Mouse (Mus musculus): ENCODE results near the gene Stx8. TPM values are rescaled to one million over a fixed set of nuclear protein-coding genes. Genes with fewer than 3 reads are reported as not detected.
A peak's percentile ranks its signal among the peaks of the same experiment; 100 is the strongest.

The Stx8 gene
- polyA plus RNA-seq (2016; fragmentation: Nextera tagmentation; extraction: Ambion mirVana), result 58.2 and 61.9 TPM in 2 replicates

DNA sequence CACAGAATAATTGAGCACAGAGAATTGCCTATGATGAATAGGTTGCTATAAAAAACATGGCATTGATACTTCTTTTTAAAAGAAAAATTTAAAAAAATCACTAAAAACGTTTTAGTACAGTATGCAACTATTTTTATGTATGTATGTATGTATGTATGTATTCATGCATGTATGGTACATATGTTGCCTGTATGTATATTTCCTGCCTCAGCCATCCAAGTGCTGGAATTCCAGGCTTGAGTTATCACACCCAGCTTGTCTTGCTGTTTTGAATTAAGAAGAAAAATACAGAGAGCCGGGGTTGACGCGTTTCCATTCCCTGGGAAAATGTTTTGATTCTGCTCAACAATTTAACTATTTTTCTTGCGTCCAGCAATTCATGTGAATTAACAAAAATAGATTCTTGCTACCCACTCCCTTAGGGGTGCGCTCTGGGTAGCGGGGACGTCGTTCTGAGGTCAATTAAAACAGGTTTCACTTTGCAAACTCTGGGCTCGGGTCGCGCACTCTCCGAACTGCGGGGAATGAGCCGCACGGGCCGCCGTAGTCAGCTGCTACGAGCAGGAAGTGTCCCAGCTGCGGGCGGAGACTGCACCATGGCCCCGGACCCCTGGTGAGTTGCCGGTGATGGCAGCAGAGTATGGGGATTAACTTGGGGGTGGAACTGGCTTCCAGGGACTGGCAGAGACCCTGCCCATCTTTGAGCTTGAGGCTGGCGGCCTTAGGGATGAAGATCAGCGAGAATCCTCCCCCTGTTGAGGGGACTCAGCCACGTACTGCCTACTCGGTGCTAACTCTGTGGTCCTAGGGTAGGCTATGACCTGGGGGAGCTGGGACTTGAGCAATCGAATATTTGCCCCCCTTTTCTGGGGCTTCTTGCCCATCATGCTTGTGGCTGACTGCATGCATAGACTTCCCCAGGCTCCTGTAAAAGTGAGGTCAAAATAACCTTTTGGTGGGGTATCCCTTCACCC is at the start of gene Stx8:
TSS of gene Stx8 (plus strand) at position 289 of the 974 bp plus-strand sequence.
- Histone ChIP-seq H3K4me1 (replicated peaks) (peaks cover 11% of the 10 kb centered on the region), H3K27ac (ENCODE audit: poor library complexity, severe bottlenecking) (no peak within 1 kb of the TSS; the same call in none of the 2 replicates), H3K4me3 (peak within 1 kb of the TSS; percentile 70), H3K4me2 (peak within 1 kb of the TSS; percentile 86), H3K36me3 (peaks cover 14% of the 10 kb centered on the region), H3K9me3 (replicated peaks) (no peaks in the 10 kb centered on the region), H3K27me3 (replicated peaks) (no peaks in the 10 kb centered on the region), H3K9ac (peak within 1 kb of the TSS; percentile 83)
- peak; percentile 85 for ATAC-seq (ENCODE audit: insufficient number of reproducible peaks, low FRiP score)
- under 1% methylated on average over 28 of the region's 28 CpGs for WGBS

DNA sequence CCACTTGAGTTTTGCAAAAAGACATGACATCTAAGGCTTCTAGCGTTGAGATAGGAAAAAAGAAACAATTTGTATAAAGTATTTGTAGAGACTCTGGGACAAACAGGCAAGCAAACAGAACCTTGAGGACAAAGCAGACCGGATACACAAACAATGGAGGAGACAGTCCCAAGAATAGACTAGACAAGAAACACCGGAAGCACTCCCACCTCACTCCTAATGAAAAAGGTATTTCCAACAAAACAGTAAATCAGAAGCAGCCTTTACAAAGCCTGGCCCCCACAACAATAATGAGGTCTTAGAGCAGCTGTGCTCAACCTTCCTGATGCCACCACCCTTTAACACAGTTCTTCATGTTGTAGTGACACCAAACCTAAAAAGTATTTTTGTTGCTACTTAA is 48.9 kb upstream of the Stx8 start:
- Histone ChIP-seq H3K4me3 (no peak overlapping the region), H3K4me2 (no peak overlapping the region), H3K27me3 (replicated peaks) (peaks cover 13% of the 10 kb centered on the region; the same call in 1 of the 2 replicates), H3K27ac (ENCODE audit: poor library complexity, severe bottlenecking) (no peak overlapping the region), H3K36me3 (no peaks in the 10 kb centered on the region), H3K9me3 (replicated peaks) (no peaks in the 10 kb centered on the region), H3K9ac (no peak overlapping the region), H3K4me1 (replicated peaks) (no peaks in the 10 kb centered on the region)
- 65% methylated on average over 3 of the region's 3 CpGs for WGBS
- ATAC-seq (ENCODE audit: insufficient number of reproducible peaks, low FRiP score), result no peak

DNA sequence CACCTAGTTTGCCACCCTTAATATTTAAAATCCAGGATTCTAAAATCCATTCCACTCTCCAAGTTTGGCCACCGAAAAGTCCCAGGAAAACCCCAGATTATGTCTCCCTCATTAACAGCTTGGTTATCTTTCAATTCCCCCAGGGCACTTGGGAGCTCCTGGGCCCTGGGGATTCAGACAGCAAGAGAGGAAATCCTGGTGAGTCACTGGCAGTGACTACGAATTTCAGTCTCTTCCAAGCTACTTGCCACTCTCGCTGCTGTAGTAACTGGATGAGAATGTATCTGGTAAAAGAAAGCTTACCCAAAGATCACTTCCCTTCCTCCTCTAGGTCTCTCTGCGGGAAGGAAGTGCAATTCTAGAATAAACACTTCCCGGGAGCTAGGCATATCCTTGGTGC is 46.4 kb upstream of the Stx8 start:
- H3K9ac ChIP-seq, result no peak overlapping the region
- H3K4me2 ChIP-seq, result no peak overlapping the region
- no peaks in the 10 kb centered on the region for H3K36me3 ChIP-seq
- WGBS, result 46% methylated on average over 5 of the region's 5 CpGs
- no peak overlapping the region for H3K27ac ChIP-seq (ENCODE audit: poor library complexity, severe bottlenecking)
- no peaks in the 10 kb centered on the region for H3K4me1 ChIP-seq (replicated peaks)
- H3K4me3 ChIP-seq, result no peak overlapping the region
- no peaks in the 10 kb centered on the region for H3K9me3 ChIP-seq (replicated peaks)
- ATAC-seq (ENCODE audit: insufficient number of reproducible peaks, low FRiP score), result no peak
- H3K27me3 ChIP-seq (replicated peaks), result peaks cover 13% of the 10 kb centered on the region; the same call in 1 of the 2 replicates

DNA sequence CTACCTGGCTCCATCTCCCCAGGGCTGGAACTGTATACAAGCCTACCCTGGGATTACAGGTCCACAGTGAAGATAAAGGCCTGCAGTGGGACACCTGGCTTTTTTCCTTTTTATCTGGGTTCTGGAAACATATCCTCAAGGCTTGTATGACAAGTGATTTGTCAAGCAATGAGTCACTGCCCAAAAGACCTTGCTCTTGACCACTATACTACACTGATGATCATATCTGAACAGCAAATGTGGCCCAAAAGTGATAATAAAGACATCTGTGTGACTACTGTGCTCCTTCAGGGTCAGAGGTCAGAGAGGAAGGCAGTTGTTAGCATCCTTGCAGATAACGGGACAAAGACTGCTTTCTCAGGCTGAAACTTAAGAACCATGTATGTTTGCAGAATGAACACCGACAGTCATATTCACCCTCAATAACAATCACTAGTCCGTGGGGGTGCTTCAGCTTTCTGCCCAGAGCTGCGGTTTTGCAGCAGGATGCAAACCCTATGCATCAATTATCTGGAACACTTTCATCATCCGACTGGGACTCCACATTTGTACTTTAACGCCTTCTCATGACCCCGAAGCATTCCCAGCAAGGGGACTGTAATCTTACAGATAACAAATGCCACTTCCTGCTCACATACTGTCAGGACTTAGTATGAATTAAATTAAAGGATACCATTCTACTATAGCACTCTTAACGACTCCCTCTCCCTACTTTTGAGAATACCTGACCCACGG is 45.6 kb upstream of the Stx8 start:
- no peak overlapping the region for H3K9ac ChIP-seq
- no peak for ATAC-seq (ENCODE audit: insufficient number of reproducible peaks, low FRiP score)
- peak overlapping the region; percentile 99; the same call in 1 of the 2 replicates for H3K4me2 ChIP-seq
- peaks cover 13% of the 10 kb centered on the region; the same call in 1 of the 2 replicates for H3K27me3 ChIP-seq (replicated peaks)
- H3K9me3 ChIP-seq (replicated peaks), result no peaks in the 10 kb centered on the region
- H3K4me3 ChIP-seq, result no peak overlapping the region
- H3K4me1 ChIP-seq (replicated peaks), result no peaks in the 10 kb centered on the region
- H3K36me3 ChIP-seq, result no peaks in the 10 kb centered on the region
- WGBS, result 31% methylated on average over 9 of the region's 9 CpGs
- H3K27ac ChIP-seq (ENCODE audit: poor library complexity, severe bottlenecking), result no peak overlapping the region

DNA sequence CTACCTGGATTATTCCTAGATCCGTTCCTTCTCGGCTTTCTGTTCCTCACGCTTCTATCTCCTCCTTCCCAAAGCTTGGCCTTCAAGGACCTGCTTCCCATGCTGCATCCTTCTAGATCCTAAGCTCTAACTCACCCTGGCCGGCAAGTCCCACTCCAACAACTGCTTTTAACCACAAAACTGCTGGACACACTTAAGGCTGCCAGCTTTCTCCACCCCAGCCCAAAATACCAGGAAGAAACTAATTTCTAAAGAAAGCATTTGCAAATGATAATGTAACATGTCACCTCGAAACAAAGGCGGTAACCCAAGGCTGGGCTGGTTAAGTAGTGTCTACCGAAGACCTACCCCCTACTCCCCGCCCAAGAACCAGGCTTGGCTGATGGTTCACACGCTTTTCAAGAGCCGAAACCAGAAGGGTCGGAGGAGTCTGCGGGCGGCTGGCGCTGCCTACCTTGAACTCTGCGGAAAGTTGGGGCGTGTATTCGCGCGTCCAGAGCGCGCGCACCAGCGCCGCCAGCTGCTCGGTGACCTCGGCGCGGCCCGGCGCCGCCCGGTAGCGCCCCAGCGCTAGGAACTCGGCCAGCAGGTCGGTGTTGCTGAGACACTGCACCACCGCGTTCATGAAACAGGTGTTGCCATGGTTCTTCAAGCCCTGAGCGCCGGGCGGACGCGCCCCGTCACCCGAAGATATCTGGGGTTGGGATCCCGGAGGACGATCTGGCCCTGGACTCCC is 44.7 kb upstream of the Stx8 start:
- H3K27me3 ChIP-seq (replicated peaks), result peaks cover 13% of the 10 kb centered on the region; the same call in 1 of the 2 replicates
- H3K4me3 ChIP-seq, result peak overlapping the region; percentile 74
- H3K9ac ChIP-seq, result peak overlapping the region; percentile 74
- H3K4me2 ChIP-seq, result peak overlapping the region; percentile 99
- H3K36me3 ChIP-seq, result no peaks in the 10 kb centered on the region
- no peaks in the 10 kb centered on the region for H3K9me3 ChIP-seq (replicated peaks)
- H3K4me1 ChIP-seq (replicated peaks), result peaks cover 1% of the 10 kb centered on the region; the same call in 1 of the 2 replicates
- no peak overlapping the region for H3K27ac ChIP-seq (ENCODE audit: poor library complexity, severe bottlenecking)
- WGBS, result 2% methylated on average over 47 of the region's 47 CpGs
- ATAC-seq (ENCODE audit: insufficient number of reproducible peaks, low FRiP score), result peak; percentile 63

DNA sequence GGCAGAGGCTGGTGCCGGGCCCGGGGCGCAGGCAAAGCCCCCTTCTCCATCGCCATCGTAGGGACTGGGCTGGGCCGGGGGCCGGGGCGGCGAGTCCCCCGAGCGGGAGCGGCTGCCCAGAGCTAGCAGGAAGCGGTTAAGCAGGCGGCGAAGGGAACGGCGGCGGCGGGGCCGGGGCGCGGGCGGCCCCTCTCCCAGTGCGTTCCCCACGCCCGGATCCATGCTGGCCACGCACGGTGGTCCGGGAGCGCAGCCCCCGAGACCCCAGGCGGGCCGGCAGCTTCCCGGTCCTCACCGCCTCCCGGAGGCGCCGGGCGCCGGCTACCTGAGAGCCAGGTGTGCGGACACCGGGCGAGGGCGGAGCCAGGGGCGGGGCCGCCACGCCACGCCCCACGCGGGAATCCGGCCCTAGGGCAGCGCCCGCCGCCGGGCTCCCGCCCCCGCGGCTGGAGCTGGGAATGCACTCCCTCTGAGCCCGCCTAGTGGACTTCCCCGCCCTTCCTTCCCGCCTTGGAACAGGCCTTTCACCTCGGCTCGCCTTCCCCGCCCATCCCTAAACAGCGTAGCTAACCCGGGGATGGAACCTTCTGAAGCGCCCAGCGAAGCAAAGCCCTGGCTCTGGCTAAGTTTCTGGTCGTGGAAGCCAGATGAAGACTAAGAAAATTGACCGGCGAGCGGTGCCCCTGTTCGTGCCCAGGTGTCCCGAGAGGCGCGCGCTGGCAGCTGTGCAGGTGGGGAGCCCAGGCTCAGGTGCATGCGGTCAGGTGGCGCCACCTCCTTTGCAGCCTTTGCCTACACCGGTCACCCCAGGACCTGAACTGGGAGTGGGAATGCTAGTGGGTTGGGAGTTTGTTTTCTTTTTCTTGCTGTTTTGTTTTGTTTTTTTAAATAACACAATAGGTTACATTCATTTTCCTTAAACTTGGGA is 43.9 kb upstream of the Stx8 start, which contains the start of gene Usp43:
TSS of gene Usp43 (minus strand) at position 327 of the 928 bp plus-strand sequence.
- Histone ChIP-seq H3K27me3 (replicated peaks) (peaks cover 13% of the 10 kb centered on the region; the same call in 1 of the 2 replicates), H3K9me3 (replicated peaks) (no peaks in the 10 kb centered on the region), H3K27ac (ENCODE audit: poor library complexity, severe bottlenecking) (no peak within 1 kb of the TSS), H3K4me1 (replicated peaks) (peaks cover 6% of the 10 kb centered on the region; the same call in 1 of the 2 replicates), H3K36me3 (no peaks in the 10 kb centered on the region), H3K4me3 (peak within 1 kb of the TSS; percentile 74), H3K9ac (peak within 1 kb of the TSS; percentile 74), H3K4me2 (peak within 1 kb of the TSS; percentile 99)
- under 1% methylated on average over 75 of the region's 80 CpGs for WGBS
- ATAC-seq (ENCODE audit: insufficient number of reproducible peaks, low FRiP score), result peak; percentile 78

DNA sequence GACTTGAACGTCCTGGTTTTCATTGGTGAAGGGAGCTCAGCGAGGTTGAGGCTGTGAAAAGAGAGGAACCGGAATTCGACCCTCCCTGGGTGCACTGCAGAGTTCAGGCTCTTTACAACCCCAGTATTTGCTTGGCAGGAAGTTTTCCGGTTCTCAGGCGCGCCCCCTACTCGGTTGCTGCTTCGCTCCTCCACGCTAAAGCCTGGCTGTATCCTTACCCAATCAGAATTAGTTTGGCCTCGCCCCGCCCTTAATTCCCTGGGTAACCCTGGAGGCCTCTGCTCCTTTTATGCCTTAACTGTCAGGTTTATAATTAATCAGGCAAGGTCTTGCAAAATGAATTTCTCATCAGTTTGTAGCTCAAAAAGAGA is 43.3 kb upstream of the Stx8 start:
- H3K27ac ChIP-seq (ENCODE audit: poor library complexity, severe bottlenecking), result no peak overlapping the region

DNA sequence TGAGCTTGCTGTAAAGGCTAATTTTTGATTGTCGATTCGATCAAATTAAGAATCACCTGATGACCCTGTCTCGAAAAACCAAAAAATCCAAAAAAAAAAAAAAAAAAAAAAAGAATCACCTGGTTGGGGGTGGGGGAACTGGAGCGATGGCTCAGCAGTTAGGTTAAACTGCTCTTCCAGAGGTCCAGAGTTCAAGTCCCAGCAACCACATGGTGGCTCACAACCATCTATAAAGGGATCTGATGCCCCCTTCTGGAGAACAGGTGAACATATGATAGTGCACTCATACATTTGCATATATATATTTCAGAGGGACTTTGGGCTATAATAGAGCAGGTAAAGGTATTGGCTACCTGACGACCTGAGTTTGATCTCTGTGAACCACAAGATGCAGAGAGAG is 42.3 kb upstream of the Stx8 start:
- Histone ChIP-seq H3K9ac (no peak overlapping the region), H3K4me2 (no peak overlapping the region)

More for the DNA sequence above, 43.3 kb upstream of the Stx8 start:
- H3K36me3 ChIP-seq, result no peaks in the 10 kb centered on the region
- peak overlapping the region; percentile 74 for H3K4me3 ChIP-seq
- peak overlapping the region; percentile 99 for H3K4me2 ChIP-seq
- peak overlapping the region; percentile 74; the same call in 1 of the 2 replicates for H3K9ac ChIP-seq
- H3K27me3 ChIP-seq (replicated peaks), result peaks cover 13% of the 10 kb centered on the region; the same call in 1 of the 2 replicates
- no peaks in the 10 kb centered on the region for H3K9me3 ChIP-seq (replicated peaks)
- 0% methylated on average over 12 of the region's 12 CpGs for WGBS
- peaks cover 6% of the 10 kb centered on the region; the same call in 1 of the 2 replicates for H3K4me1 ChIP-seq (replicated peaks)
- ATAC-seq (ENCODE audit: insufficient number of reproducible peaks, low FRiP score), result peak; percentile 71

DNA sequence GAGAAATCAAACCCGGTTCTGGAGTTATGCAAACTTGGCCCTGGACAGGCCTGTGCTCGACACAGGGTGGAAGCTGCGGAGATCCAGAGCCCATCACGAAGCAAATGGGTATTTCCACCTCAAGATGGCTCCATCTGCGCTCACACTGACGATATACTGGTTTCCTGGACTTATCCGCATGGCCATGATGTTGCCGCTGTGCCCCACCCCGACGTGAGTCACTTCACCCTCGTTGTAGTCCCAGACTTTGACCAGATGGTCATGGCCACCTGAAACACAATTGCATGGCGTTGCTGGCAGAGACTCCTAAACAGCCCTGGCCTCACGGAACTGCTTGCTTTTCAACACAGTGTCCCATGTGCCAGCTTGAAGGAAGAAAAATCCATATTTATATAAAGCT is 41.0 kb upstream of the Stx8 start:
- no peak overlapping the region for H3K4me3 ChIP-seq
- WGBS, result 82% methylated on average over 13 of the region's 13 CpGs
- no peaks in the 10 kb centered on the region for H3K36me3 ChIP-seq
- no peak for ATAC-seq (ENCODE audit: insufficient number of reproducible peaks, low FRiP score)
- H3K27ac ChIP-seq (ENCODE audit: poor library complexity, severe bottlenecking), result no peak overlapping the region
- no peaks in the 10 kb centered on the region for H3K9me3 ChIP-seq (replicated peaks)
- peaks cover 11% of the 10 kb centered on the region; the same call in 1 of the 2 replicates for H3K27me3 ChIP-seq (replicated peaks)
- H3K9ac ChIP-seq, result no peak overlapping the region
- H3K4me1 ChIP-seq (replicated peaks), result peaks cover 6% of the 10 kb centered on the region; the same call in 1 of the 2 replicates
- no peak overlapping the region for H3K4me2 ChIP-seq

More for the DNA sequence above, 42.3 kb upstream of the Stx8 start:
- H3K36me3 ChIP-seq, result no peaks in the 10 kb centered on the region
- no peak for ATAC-seq (ENCODE audit: insufficient number of reproducible peaks, low FRiP score)
- peaks cover 13% of the 10 kb centered on the region; the same call in 1 of the 2 replicates for H3K27me3 ChIP-seq (replicated peaks)
- H3K27ac ChIP-seq (ENCODE audit: poor library complexity, severe bottlenecking), result no peak overlapping the region
- H3K4me3 ChIP-seq, result no peak overlapping the region
- WGBS, result 86% methylated on average over 5 of the region's 5 CpGs
- peaks cover 6% of the 10 kb centered on the region; the same call in 1 of the 2 replicates for H3K4me1 ChIP-seq (replicated peaks)
- no peaks in the 10 kb centered on the region for H3K9me3 ChIP-seq (replicated peaks)
